Mouse (Mus musculus) embryonic facial prominence, embryonic 15.5 days (tissue): ENCODE measurements around the gene Perp. TPM values are rescaled to one million over a fixed set of nuclear protein-coding genes. Genes with fewer than 3 reads are reported as not detected.

ENCODE experiments used
- ATAC-seq: fragments of 200-750 bp; cut with Nextera tagmentation; 2 replicates; pipeline ENCODE4 v1.8.0; 2017; ENCODE audit warnings: low read depth, moderate TSS enrichment; ENCODE audit not compliant: insufficient number of reproducible peaks, low FRiP score, low TSS enrichment
- H3K27ac ChIP-seq: fragments of 300-500 bp; sonication (generic); replicated peaks from 2 replicates; pipeline ENCODE4 v1.5.1; 2015; ENCODE audit warnings: mild to moderate bottlenecking, inconsistent platforms
- H3K27me3 ChIP-seq: fragments of 300-500 bp; sonication (generic); 2 replicates; pipeline ENCODE4 v1.6.1; 2015; ENCODE audit warnings: inconsistent platforms
- H3K36me3 ChIP-seq: fragments of 300-500 bp; sonication (generic); 2 replicates; pipeline ENCODE4 v1.6.1; 2015; ENCODE audit warnings: mild to moderate bottlenecking, inconsistent platforms
- H3K4me1 ChIP-seq: fragments of 300-500 bp; sonication (generic); 2 replicates; pipeline ENCODE4 v1.6.1; 2015; ENCODE audit warnings: inconsistent platforms
- H3K4me2 ChIP-seq: fragments of 300-500 bp; sonication (generic); replicated peaks from 2 replicates; pipeline ENCODE4 v1.6.1; 2015; ENCODE audit warnings: mild to moderate bottlenecking, inconsistent platforms
- H3K4me3 ChIP-seq: fragments of 300-500 bp; sonication (generic); replicated peaks from 2 replicates; pipeline ENCODE4 v1.5.1; 2015; ENCODE audit warnings: mild to moderate bottlenecking, inconsistent platforms
- H3K9ac ChIP-seq: fragments of 300-500 bp; sonication (generic); 2 replicates; pipeline ENCODE4 v1.6.1; 2015; ENCODE audit warnings: inconsistent platforms
- H3K9me3 ChIP-seq: fragments of 300-500 bp; sonication (generic); replicated peaks from 2 replicates; pipeline ENCODE4 v1.6.1; 2016; ENCODE audit warnings: inconsistent platforms
- WGBS: fragments of 180-500 bp; shearing (Covaris S2); methylation state at CpG from one replicate; pipeline ENCODE4 v1.1.7; 2015; 5-methylcytosine and 5-hydroxymethylcytosine counted together
- polyA plus RNA-seq: library from polyadenylated mRNA; unstranded; fragments of >200 nt; fragmentation: Nextera tagmentation; extraction: Ambion mirVana; gene quantifications from 2 replicates; pipeline ENCODE4 v1.2.1, GENCODE M21; 2015

Perp gene
- polyA plus RNA-seq, 1 experiment from 2014 or later = 591 TPM

GRCm38 (mm10) chr10:18892102-18892501 lies 47.3 kb downstream of the Perp start:
- Histone ChIP-seq H3K4me3 (no peak overlapping the region), H3K9ac (no peak overlapping the region), H3K9me3 (no peaks in the 10 kb centered on the region), H3K4me1 (peaks cover 2% of the 10 kb centered on the region; the same call in 1 of the 2 replicates), H3K4me2 (no peak overlapping the region), H3K36me3 (no peaks in the 10 kb centered on the region), H3K27me3 (no peaks in the 10 kb centered on the region), H3K27ac (no peak overlapping the region)
- 74% methylated on average over 1 of the region's 1 CpGs for WGBS
- no peak for ATAC-seq

GRCm38 (mm10) chr10:18894259-18895166 lies 49.7 kb downstream of the Perp start:
- WGBS = 24% methylated on average over 6 of the region's 6 CpGs
- no peaks in the 10 kb centered on the region for H3K27me3 ChIP-seq
- H3K4me3 ChIP-seq = no peak overlapping the region
- no peak for ATAC-seq
- no peak overlapping the region for H3K27ac ChIP-seq
- no peak overlapping the region for H3K9ac ChIP-seq
- no peaks in the 10 kb centered on the region for H3K9me3 ChIP-seq
- H3K4me1 ChIP-seq = no peaks in the 10 kb centered on the region
- H3K36me3 ChIP-seq = no peaks in the 10 kb centered on the region
- H3K4me2 ChIP-seq = no peak overlapping the region

GRCm38 (mm10) chr10:18904108-18904507 lies 59.3 kb downstream of the Perp start:
- ATAC-seq = no peak
- WGBS = 21% methylated on average over 6 of the region's 6 CpGs
- H3K36me3 ChIP-seq = no peaks in the 10 kb centered on the region
- H3K4me3 ChIP-seq = no peak overlapping the region
- H3K4me2 ChIP-seq = no peak overlapping the region
- H3K9me3 ChIP-seq = no peaks in the 10 kb centered on the region
- H3K27ac ChIP-seq = no peak overlapping the region
- no peak overlapping the region for H3K9ac ChIP-seq
- no peaks in the 10 kb centered on the region for H3K27me3 ChIP-seq
- H3K4me1 ChIP-seq = no peaks in the 10 kb centered on the region

Other genes with a start within 250 kb of the Perp start
- gene Arfgef3, start 101.1 kb upstream of the Perp start, polyA plus RNA-seq = 0.87 and 1.1 TPM in 2 replicates
- gene Gm4922, start 58.2 kb upstream of the Perp start, polyA plus RNA-seq = not detected in 2 replicates
- 4.2 and 4.7 TPM in 2 replicates for gene Tnfaip3, start 170.6 kb downstream of the Perp start, polyA plus RNA-seq